8 mouse cellular contexts compared by ENCODE assay signal in genomic region chr7:83892333-83892669, GRCm38 (mm10). TPM values are rescaled to one million over a fixed set of nuclear protein-coding genes. Genes with fewer than 3 reads are reported as not detected.
DNase-seq lines count a peak whose midpoint lies in the region; ATAC-seq and TF ChIP-seq lines count a peak whose summit lies in the region.

No protein-coding gene starts in this region.

- peaks cover 27% of the 10 kb centered on the region for H3K36me3 ChIP-seq in embryonic facial prominence, embryonic 14.5 days (ENCODE audit: control insufficient read depth, insufficient read depth, low read length)
- peaks cover 29% of the 10 kb centered on the region for H3K36me3 ChIP-seq in limb, embryonic 12.5 days

- H3K4me2 ChIP-seq in embryonic facial prominence, embryonic 14.5 days (ENCODE audit: low read depth, low read length): peak overlapping the region; percentile 71
- peak overlapping the region; percentile 59 for H3K4me2 ChIP-seq in limb, embryonic 12.5 days

- no peak for ATAC-seq in embryonic facial prominence, embryonic 14.5 days (ENCODE audit: low read depth)
- no peak for ATAC-seq in limb, embryonic 12.5 days (ENCODE audit: insufficient number of reproducible peaks, insufficient read depth, low FRiP score, low TSS enrichment, low read depth)

- no peak for DNase-seq in lung, adult 2 months
- DNase-seq in lung, postnatal 4 days: no peak
- no peak for DNase-seq in embryonic facial prominence, embryonic 14.5 days (ENCODE audit: low spot score)
- DNase-seq in layer of hippocampus, adult 9-11 months: no peak
- no peak for DNase-seq in thymus, postnatal 0 days (ENCODE audit: low spot score)
- DNase-seq in frontal cortex, postnatal 10 days (ENCODE audit: low spot score in 2 of 2): no peak

- TF ChIP-seq CTCF in lung, adult 2 months (IDR thresholded peaks at IDR 0.05; ENCODE audit: insufficient read depth, low read length): no peak
- TF ChIP-seq CTCF in olfactory bulb, adult 2 months (IDR thresholded peaks at IDR 0.05; ENCODE audit: insufficient read depth, low read depth, low read length): no peak

- peak overlapping the region; percentile 80 for H3K9ac ChIP-seq in embryonic facial prominence, embryonic 14.5 days (ENCODE audit: low read depth, low read length)
- H3K9ac ChIP-seq in limb, embryonic 12.5 days (replicated peaks): peak overlapping the region; percentile 87

- no peaks in the 10 kb centered on the region for H3K27me3 ChIP-seq in embryonic facial prominence, embryonic 14.5 days (replicated peaks; ENCODE audit: control insufficient read depth, insufficient read depth, low read length)
- no peaks in the 10 kb centered on the region for H3K27me3 ChIP-seq in limb, embryonic 12.5 days

- TF ChIP-seq POLR2A in lung, adult 2 months (IDR thresholded peaks at IDR 0.05; ENCODE audit: borderline replicate concordance, extremely low read depth, low read depth, low read length): no peak
- 0 out of 2 replicates have a peak, but pooled peaks have one; percentile 12 for TF ChIP-seq POLR2A in olfactory bulb, adult 2 months (IDR thresholded peaks at IDR 0.05; ENCODE audit: insufficient read depth, low read depth, low read length)

- H3K9me3 ChIP-seq in embryonic facial prominence, embryonic 14.5 days (ENCODE audit: control insufficient read depth, low read length): no peaks in the 10 kb centered on the region
- no peaks in the 10 kb centered on the region for H3K9me3 ChIP-seq in limb, embryonic 12.5 days

- under 1% methylated on average over 21 of the region's 21 CpGs for WGBS in lung, adult 2 months
- under 1% methylated on average over 20 of the region's 21 CpGs for WGBS in embryonic facial prominence, embryonic 14.5 days
- WGBS in limb, embryonic 12.5 days: 0% methylated on average over 21 of the region's 21 CpGs
- under 1% methylated on average over 21 of the region's 21 CpGs for WGBS in olfactory bulb, adult 2 months

- peaks cover 2% of the 10 kb centered on the region; the same call in 1 of the 2 replicates for H3K4me1 ChIP-seq in lung, adult 2 months (ENCODE audit: control insufficient read depth, insufficient read depth, low read length)
- H3K4me1 ChIP-seq in embryonic facial prominence, embryonic 14.5 days (ENCODE audit: control insufficient read depth, insufficient read depth, low read length): peaks cover 8% of the 10 kb centered on the region; the same call in 1 of the 2 replicates
- H3K4me1 ChIP-seq in limb, embryonic 12.5 days (replicated peaks): peaks cover 15% of the 10 kb centered on the region
- no peaks in the 10 kb centered on the region for H3K4me1 ChIP-seq in olfactory bulb, adult 2 months (ENCODE audit: control insufficient read depth, insufficient read depth, low read length)

- H3K4me3 ChIP-seq in lung, adult 2 months (replicated peaks; ENCODE audit: extremely low read depth, low read depth, low read length): peak overlapping the region; percentile 89
- peak overlapping the region; percentile 80 for H3K4me3 ChIP-seq in embryonic facial prominence, embryonic 14.5 days (ENCODE audit: low read depth, low read length)
- H3K4me3 ChIP-seq in limb, embryonic 12.5 days (replicated peaks): peak overlapping the region; percentile 74
- peak overlapping the region; percentile 75 for H3K4me3 ChIP-seq in olfactory bulb, adult 2 months (ENCODE audit: insufficient read depth, low read depth, low read length)

- peak overlapping the region; percentile 89 for H3K27ac ChIP-seq in embryonic facial prominence, embryonic 14.5 days (replicated peaks; ENCODE audit: low read depth, low read length)
- H3K27ac ChIP-seq in limb, embryonic 12.5 days: peak overlapping the region; percentile 92
- H3K27ac ChIP-seq in olfactory bulb, adult 2 months (ENCODE audit: insufficient read depth, low read depth, low read length): peak overlapping the region; percentile 60

RNA-seq across cellular contexts. Expression of gene Mesd, which starts 8.0 kb away (rescaled TPM):
- 9.2 and 15.0 TPM in 2 replicates for polyA plus RNA-seq in lung, adult 2 months (2012; rRNA removed)
- polyA plus RNA-seq in embryonic facial prominence, embryonic 14.5 days (2014; fragmentation: Nextera tagmentation; extraction: Ambion mirVana): 84.2 and 89.3 TPM in 2 replicates
- polyA plus RNA-seq in limb, embryonic 12.5 days (2016; fragmentation: Nextera tagmentation; extraction: Ambion mirVana): 97.0 and 105 TPM in 2 replicates
- not detected in 2 replicates for polyA plus RNA-seq in olfactory bulb, adult 2 months (2012; ENCODE audit: insufficient read depth, insufficient read length, low replicate concordance, missing spikeins)
- polyA plus RNA-seq in thymus, postnatal 0 days (2015; fragmentation: Nextera tagmentation; extraction: Ambion mirVana): 67.5 and 72.9 TPM in 2 replicates

RNA-seq across cellular contexts. Expression of gene Tlnrd1, which starts 8.2 kb away (rescaled TPM):
- polyA plus RNA-seq in lung, adult 2 months (2012; rRNA removed): 49.2 and 68.8 TPM in 2 replicates
- 14.9 and 15.1 TPM in 2 replicates for polyA plus RNA-seq in embryonic facial prominence, embryonic 14.5 days (2014; fragmentation: Nextera tagmentation; extraction: Ambion mirVana)
- 23.0 and 24.3 TPM in 2 replicates for polyA plus RNA-seq in limb, embryonic 12.5 days (2016; fragmentation: Nextera tagmentation; extraction: Ambion mirVana)
- 138 TPM in 1 of 2 replicates, not detected in the other for polyA plus RNA-seq in olfactory bulb, adult 2 months (2012; ENCODE audit: insufficient read depth, insufficient read length, low replicate concordance, missing spikeins)
- 4.5 and 5.6 TPM in 2 replicates for polyA plus RNA-seq in thymus, postnatal 0 days (2015; fragmentation: Nextera tagmentation; extraction: Ambion mirVana)
